Mouse (Mus musculus): Measurements from ENCODE around the gene Faah. TPM values are rescaled to one million over a fixed set of nuclear protein-coding genes. Genes with fewer than 3 reads are reported as not detected.
A peak's percentile ranks its signal among the peaks of the same experiment; 100 is the strongest.

The Faah gene
- polyA plus RNA-seq, 1 experiment from 2014 or later = 2.1 TPM

DNA sequence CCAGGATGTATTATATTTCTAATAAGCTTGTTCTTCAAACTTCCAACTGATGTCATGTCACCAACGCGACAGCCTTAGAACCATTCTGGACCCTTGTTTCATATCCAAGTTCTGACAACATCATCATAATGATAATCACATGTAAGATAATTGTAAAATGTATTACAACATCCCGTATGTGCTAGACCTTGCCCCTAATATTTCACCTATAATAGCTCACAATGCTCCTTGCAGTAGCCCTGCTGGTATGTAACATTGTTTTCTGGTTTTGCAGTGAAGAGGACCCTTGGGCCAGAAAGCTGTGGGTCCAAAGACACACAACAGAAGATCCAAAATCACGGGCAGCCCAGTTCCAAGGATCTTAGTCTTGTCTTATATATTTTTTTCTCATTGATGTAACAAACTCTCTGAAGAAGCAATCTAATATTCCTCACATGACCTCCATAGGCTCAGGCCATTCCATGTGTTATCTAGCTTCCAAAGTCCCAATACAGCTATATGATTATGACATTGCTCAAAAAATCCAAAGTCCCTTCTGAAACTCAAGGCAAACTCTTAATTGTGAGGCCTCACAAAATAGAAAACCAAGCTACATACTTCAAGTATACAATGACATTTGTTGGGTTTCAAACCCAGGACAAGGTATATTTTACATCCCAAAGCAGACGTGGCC lies 29.7 kb downstream of the Faah start:
- Histone ChIP-seq H3K9me3 (replicated peaks; ENCODE audit: control insufficient read depth, low read length) (peaks cover 3% of the 10 kb centered on the region), H3K4me1 (ENCODE audit: control insufficient read depth, insufficient read depth, low read length) (0 out of 2 replicates have a peak, but pooled peaks cover 2% of the 10 kb centered on the region), H3K36me3 (ENCODE audit: control insufficient read depth, insufficient read depth) (no peaks in the 10 kb centered on the region), H3K27ac (ENCODE audit: low read length) (no peak overlapping the region), H3K9ac (ENCODE audit: low read length) (no peak overlapping the region), H3K4me3 (ENCODE audit: low read length) (no peak overlapping the region), H3K27me3 (ENCODE audit: control insufficient read depth, insufficient read depth, low read length) (peaks cover 10% of the 10 kb centered on the region), H3K4me2 (ENCODE audit: low read depth, low read length) (no peak overlapping the region)
- no peak for ATAC-seq (replicated peaks; ENCODE audit: extremely low read depth, insufficient read depth, low FRiP score)
- WGBS = 73% methylated on average over 5 of the region's 5 CpGs

DNA sequence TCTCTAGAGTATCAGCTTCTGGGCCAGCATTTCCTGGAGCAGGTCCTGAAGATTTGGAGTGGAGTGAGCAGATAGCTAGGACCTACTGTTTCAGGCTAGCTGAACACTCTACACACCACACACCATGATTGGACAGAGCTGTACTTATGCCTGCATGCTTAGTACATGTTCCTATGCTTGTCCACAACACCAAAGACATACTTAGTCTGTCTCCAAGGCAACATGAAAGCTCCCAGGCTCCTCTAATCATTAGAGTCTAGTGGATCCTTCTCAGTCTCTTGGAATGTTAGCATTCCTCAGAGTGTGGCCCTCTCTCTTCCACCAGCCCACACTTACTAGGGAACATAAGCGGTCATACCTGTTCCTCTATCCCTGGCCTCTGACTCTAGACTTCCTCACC lies 30.3 kb downstream of the Faah start:
- no peaks in the 10 kb centered on the region for H3K36me3 ChIP-seq (ENCODE audit: control insufficient read depth, insufficient read depth)
- no peak overlapping the region for H3K9ac ChIP-seq (ENCODE audit: low read length)
- ATAC-seq (replicated peaks; ENCODE audit: extremely low read depth, insufficient read depth, low FRiP score) = no peak
- H3K4me1 ChIP-seq (ENCODE audit: control insufficient read depth, insufficient read depth, low read length) = 0 out of 2 replicates have a peak, but pooled peaks cover 2% of the 10 kb centered on the region
- H3K9me3 ChIP-seq (replicated peaks; ENCODE audit: control insufficient read depth, low read length) = peaks cover 3% of the 10 kb centered on the region
- H3K4me2 ChIP-seq (ENCODE audit: low read depth, low read length) = no peak overlapping the region
- H3K27ac ChIP-seq (ENCODE audit: low read length) = no peak overlapping the region
- H3K27me3 ChIP-seq (ENCODE audit: control insufficient read depth, insufficient read depth, low read length) = peaks cover 10% of the 10 kb centered on the region
- H3K4me3 ChIP-seq (ENCODE audit: low read length) = no peak overlapping the region
- WGBS = 86% methylated on average over 1 of the region's 1 CpGs

DNA sequence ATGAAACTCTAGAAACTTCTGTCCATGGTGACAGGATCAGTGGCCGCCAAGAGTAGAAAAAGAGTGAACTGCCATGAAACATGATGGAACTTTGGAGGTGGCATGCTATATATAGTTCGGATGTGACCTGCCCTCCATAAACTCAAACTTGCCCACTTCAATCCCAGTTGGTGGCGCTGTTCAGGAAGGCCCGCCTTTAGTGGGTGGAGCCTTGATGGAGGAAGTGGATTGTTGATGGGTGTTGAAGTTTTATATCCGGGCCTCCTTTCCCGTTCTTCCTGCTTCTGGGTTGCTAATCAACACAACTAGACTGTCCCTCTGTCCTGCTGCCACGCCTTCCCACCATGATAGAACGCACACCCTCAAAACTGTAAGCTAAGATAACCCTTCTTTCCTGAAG lies 32.8 kb downstream of the Faah start:
- WGBS = 38% methylated on average over 8 of the region's 8 CpGs
- Histone ChIP-seq H3K9ac (ENCODE audit: low read length) (no peak overlapping the region), H3K36me3 (ENCODE audit: control insufficient read depth, insufficient read depth) (no peaks in the 10 kb centered on the region), H3K4me3 (ENCODE audit: low read length) (no peak overlapping the region), H3K4me1 (ENCODE audit: control insufficient read depth, insufficient read depth, low read length) (0 out of 2 replicates have a peak, but pooled peaks cover 2% of the 10 kb centered on the region), H3K9me3 (replicated peaks; ENCODE audit: control insufficient read depth, low read length) (no peaks in the 10 kb centered on the region), H3K27ac (ENCODE audit: low read length) (no peak overlapping the region), H3K4me2 (ENCODE audit: low read depth, low read length) (no peak overlapping the region), H3K27me3 (ENCODE audit: control insufficient read depth, insufficient read depth, low read length) (peaks cover 28% of the 10 kb centered on the region)
- ATAC-seq (replicated peaks; ENCODE audit: extremely low read depth, insufficient read depth, low FRiP score) = no peak

DNA sequence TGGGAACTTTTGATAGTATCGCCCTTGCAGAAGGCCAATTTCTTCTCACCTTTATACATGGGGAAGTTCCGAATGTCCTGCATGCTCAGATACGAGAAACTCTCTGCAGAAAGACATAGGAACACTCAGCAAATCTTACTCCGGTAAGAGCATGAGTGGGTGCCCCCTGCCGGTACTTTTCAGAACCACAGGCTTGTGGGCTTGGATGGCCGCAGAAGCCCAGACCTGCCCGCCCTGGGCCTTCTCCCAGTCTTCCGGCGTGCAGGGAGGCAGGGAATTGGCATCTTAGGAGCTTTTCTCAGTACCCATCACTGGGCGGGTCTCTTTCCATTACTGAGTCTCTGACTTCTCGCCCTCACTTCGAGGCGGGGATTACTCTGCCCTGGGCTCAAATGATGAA lies 33.6 kb downstream of the Faah start:
- WGBS = 3% methylated on average over 13 of the region's 13 CpGs
- ATAC-seq (replicated peaks; ENCODE audit: extremely low read depth, insufficient read depth, low FRiP score) = no peak

DNA sequence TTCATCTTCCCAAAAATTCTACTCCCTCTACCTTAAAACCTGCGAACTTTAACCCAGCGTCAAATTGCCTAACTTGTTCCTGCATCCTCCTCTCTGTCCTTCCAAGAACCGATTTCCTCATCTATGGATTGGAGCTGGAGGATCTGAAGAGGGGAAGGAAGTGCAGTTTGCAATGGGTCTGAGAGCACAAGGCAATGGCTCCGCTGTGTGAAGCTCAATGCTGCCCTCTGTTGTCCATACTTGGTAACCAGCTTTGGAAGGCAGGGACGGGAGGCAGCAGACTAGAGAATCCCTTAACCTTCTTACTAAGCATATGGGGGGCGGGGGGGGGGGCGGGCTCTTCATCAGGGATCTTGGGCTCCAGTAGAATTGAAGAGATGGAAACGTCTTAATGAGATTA lies 37.0 kb downstream of the Faah start:
- H3K4me1 ChIP-seq (ENCODE audit: control insufficient read depth, insufficient read depth, low read length) = peaks cover 6% of the 10 kb centered on the region
- H3K9me3 ChIP-seq (replicated peaks; ENCODE audit: control insufficient read depth, low read length) = no peaks in the 10 kb centered on the region
- no peak overlapping the region for H3K9ac ChIP-seq (ENCODE audit: low read length)
- no peak overlapping the region for H3K4me3 ChIP-seq (ENCODE audit: low read length)
- peaks cover 68% of the 10 kb centered on the region for H3K27me3 ChIP-seq (ENCODE audit: control insufficient read depth, insufficient read depth, low read length)
- no peak overlapping the region for H3K27ac ChIP-seq (ENCODE audit: low read length)
- 0% methylated on average over 7 of the region's 8 CpGs for WGBS
- H3K4me2 ChIP-seq (ENCODE audit: low read depth, low read length) = no peak overlapping the region
- no peaks in the 10 kb centered on the region for H3K36me3 ChIP-seq (ENCODE audit: control insufficient read depth, insufficient read depth)
- no peak for ATAC-seq (replicated peaks; ENCODE audit: extremely low read depth, insufficient read depth, low FRiP score)

More for the DNA sequence above, 33.6 kb downstream of the Faah start:
- H3K9ac ChIP-seq (ENCODE audit: low read length) = no peak overlapping the region
- no peaks in the 10 kb centered on the region for H3K9me3 ChIP-seq (replicated peaks; ENCODE audit: control insufficient read depth, low read length)
- no peak overlapping the region for H3K4me3 ChIP-seq (ENCODE audit: low read length)
- peaks cover 6% of the 10 kb centered on the region for H3K4me1 ChIP-seq (ENCODE audit: control insufficient read depth, insufficient read depth, low read length)
- no peak overlapping the region for H3K27ac ChIP-seq (ENCODE audit: low read length)
- peak overlapping the region; percentile 27; the same call in 1 of the 2 replicates for H3K4me2 ChIP-seq (ENCODE audit: low read depth, low read length)
- peaks cover 35% of the 10 kb centered on the region for H3K27me3 ChIP-seq (ENCODE audit: control insufficient read depth, insufficient read depth, low read length)
- no peaks in the 10 kb centered on the region for H3K36me3 ChIP-seq (ENCODE audit: control insufficient read depth, insufficient read depth)

DNA sequence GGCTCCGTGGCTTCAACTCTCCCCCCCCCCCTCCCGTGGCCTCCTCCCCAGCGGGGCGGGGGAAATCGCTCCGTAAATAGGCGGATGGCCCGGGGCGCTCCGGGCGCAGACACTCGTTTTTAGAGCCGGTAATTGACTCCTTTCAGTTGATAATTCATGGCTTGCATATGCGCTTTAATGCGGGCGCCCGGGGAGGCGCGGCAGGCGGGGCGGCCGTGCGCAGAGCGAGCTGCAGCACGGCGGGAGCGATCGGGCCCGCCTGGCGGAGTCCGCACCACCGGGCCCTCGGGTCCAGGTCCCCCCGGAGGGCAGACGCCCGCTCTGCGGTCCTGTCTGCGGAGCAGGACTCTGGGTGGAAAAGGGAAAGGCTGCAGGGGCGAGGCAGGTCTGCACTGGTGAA lies 38.3 kb downstream of the Faah start:
- H3K4me2 ChIP-seq (ENCODE audit: low read depth, low read length) = peak overlapping the region; percentile 59
- no peaks in the 10 kb centered on the region for H3K36me3 ChIP-seq (ENCODE audit: control insufficient read depth, insufficient read depth)
- H3K9ac ChIP-seq (ENCODE audit: low read length) = peak overlapping the region; percentile 43; the same call in 1 of the 2 replicates
- ATAC-seq (replicated peaks; ENCODE audit: extremely low read depth, insufficient read depth, low FRiP score) = no peak
- no peaks in the 10 kb centered on the region for H3K9me3 ChIP-seq (replicated peaks; ENCODE audit: control insufficient read depth, low read length)
- no peak overlapping the region for H3K27ac ChIP-seq (ENCODE audit: low read length)
- H3K4me1 ChIP-seq (ENCODE audit: control insufficient read depth, insufficient read depth, low read length) = peaks cover 6% of the 10 kb centered on the region
- H3K27me3 ChIP-seq (ENCODE audit: control insufficient read depth, insufficient read depth, low read length) = peaks cover 73% of the 10 kb centered on the region
- WGBS = 3% methylated on average over 39 of the region's 39 CpGs
- H3K4me3 ChIP-seq (ENCODE audit: low read length) = peak overlapping the region; percentile 43

DNA sequence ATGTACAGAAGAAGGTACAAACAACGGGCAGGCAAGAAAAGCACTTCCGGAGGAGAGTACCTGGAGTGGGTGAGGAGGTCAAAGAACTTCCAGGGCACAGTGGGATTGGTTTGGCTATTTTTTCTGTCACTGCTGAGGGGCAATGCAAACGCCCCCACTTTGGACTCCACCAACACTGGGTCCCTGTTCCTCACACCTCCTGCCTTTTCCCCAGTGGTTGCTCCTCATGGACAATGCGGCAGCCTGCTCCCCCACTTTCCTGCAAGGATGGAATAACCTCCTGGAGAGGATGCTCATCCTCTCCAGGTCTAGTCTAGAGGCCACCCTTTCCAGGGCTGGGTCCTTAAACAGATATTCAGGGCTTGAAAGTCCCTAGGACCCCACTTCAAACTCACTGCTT lies 38.8 kb downstream of the Faah start:
- H3K27me3 ChIP-seq (ENCODE audit: control insufficient read depth, insufficient read depth, low read length) = peaks cover 75% of the 10 kb centered on the region
- H3K4me2 ChIP-seq (ENCODE audit: low read depth, low read length) = no peak overlapping the region
- ATAC-seq (replicated peaks; ENCODE audit: extremely low read depth, insufficient read depth, low FRiP score) = no peak
- 19% methylated on average over 4 of the region's 4 CpGs for WGBS
- peaks cover 3% of the 10 kb centered on the region for H3K4me1 ChIP-seq (ENCODE audit: control insufficient read depth, insufficient read depth, low read length)
- H3K36me3 ChIP-seq (ENCODE audit: control insufficient read depth, insufficient read depth) = no peaks in the 10 kb centered on the region
- H3K9ac ChIP-seq (ENCODE audit: low read length) = no peak overlapping the region
- no peak overlapping the region for H3K27ac ChIP-seq (ENCODE audit: low read length)
- H3K4me3 ChIP-seq (ENCODE audit: low read length) = no peak overlapping the region; the same call in 1 of the 2 replicates
- H3K9me3 ChIP-seq (replicated peaks; ENCODE audit: control insufficient read depth, low read length) = no peaks in the 10 kb centered on the region

DNA sequence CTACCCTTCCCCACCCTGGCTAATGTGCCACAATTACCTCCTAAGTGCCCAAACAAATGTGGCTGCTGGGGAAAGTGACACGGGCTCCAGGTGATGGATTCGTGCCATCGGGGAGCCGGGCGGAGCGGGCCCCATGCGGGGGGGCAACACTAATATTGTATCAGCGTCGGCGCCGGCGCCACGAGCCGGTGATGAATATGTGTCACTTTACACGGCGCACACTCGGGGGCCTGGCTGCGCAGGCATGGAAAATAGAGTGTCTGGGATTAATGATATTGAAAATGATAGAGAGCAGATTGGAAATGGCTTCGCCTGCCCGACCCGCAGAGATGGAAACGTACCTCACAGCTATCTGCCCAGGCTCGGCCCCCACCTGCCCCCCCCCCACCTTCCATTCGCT lies 45.2 kb downstream of the Faah start:
- no peaks in the 10 kb centered on the region for H3K9me3 ChIP-seq (replicated peaks; ENCODE audit: control insufficient read depth, low read length)
- peaks cover 79% of the 10 kb centered on the region for H3K27me3 ChIP-seq (ENCODE audit: control insufficient read depth, insufficient read depth, low read length)
- no peak for ATAC-seq (replicated peaks; ENCODE audit: extremely low read depth, insufficient read depth, low FRiP score)
- H3K9ac ChIP-seq (ENCODE audit: low read length) = no peak overlapping the region
- H3K4me3 ChIP-seq (ENCODE audit: low read length) = no peak overlapping the region
- 48% methylated on average over 24 of the region's 24 CpGs for WGBS
- H3K36me3 ChIP-seq (ENCODE audit: control insufficient read depth, insufficient read depth) = no peaks in the 10 kb centered on the region
- no peak overlapping the region for H3K27ac ChIP-seq (ENCODE audit: low read length)
- no peaks in the 10 kb centered on the region for H3K4me1 ChIP-seq (ENCODE audit: control insufficient read depth, insufficient read depth, low read length)
- H3K4me2 ChIP-seq (ENCODE audit: low read depth, low read length) = no peak overlapping the region

DNA sequence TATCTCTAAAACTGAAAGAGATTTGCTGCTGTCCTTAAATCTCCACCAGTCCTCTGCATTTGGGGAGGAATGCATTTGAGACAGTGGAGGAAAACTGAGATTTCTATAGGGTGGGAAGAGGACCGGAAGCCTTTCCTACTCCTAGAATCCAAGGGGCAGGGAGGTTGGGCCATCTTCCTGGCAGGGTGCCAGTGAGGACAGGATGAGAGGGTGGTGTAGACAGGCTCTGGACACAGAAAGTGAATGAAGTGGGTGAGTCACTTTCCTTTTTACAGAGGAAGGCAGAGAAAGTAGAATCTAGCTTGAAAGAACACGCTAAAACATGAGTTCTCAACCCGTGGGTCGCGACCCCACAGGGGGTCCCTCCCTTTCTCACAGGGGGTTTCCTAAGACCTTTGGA lies 53.3 kb downstream of the Faah start:
- H3K27me3 ChIP-seq (ENCODE audit: control insufficient read depth, insufficient read depth, low read length) = peaks cover 88% of the 10 kb centered on the region

More for the DNA sequence above, 53.3 kb downstream of the Faah start:
- 9% methylated on average over 5 of the region's 5 CpGs for WGBS
- Histone ChIP-seq H3K9me3 (replicated peaks; ENCODE audit: control insufficient read depth, low read length) (no peaks in the 10 kb centered on the region; the same call in 1 of the 2 replicates), H3K4me1 (ENCODE audit: control insufficient read depth, insufficient read depth, low read length) (peaks cover 8% of the 10 kb centered on the region), H3K27ac (ENCODE audit: low read length) (no peak overlapping the region), H3K9ac (ENCODE audit: low read length) (no peak overlapping the region), H3K36me3 (ENCODE audit: control insufficient read depth, insufficient read depth) (no peaks in the 10 kb centered on the region), H3K4me2 (ENCODE audit: low read depth, low read length) (no peak overlapping the region), H3K4me3 (ENCODE audit: low read length) (no peak overlapping the region)
- ATAC-seq (replicated peaks; ENCODE audit: extremely low read depth, insufficient read depth, low FRiP score) = no peak
